26 mouse cellular contexts compared by ENCODE assay signal in genomic region chr7:29026811-29027210, GRCm38 (mm10). TPM values are rescaled to one million over a fixed set of nuclear protein-coding genes. Genes with fewer than 3 reads are reported as not detected.
DNase-seq lines count a peak whose midpoint lies in the region; ATAC-seq and TF ChIP-seq lines count a peak whose summit lies in the region.
"Had no signal": no experiment of that assay in that cellular context is flagged by ENCODE, and none has a peak within 500 bp of the region (broad histone marks: within the 10 kb centered on the region; RNA-seq: fewer than 3 reads in every experiment).

No protein-coding gene starts in this region.

- DNase-seq in kidney, postnatal 0 days (ENCODE audit: low spot score): no peak
- DNase-seq in kidney, postnatal 10 days: no peak
- peak; percentile 95 for DNase-seq in R1 (ENCODE audit: low read depth, low spot score)
- DNase-seq in retina, postnatal 7 days (ENCODE audit: low read depth, low spot score): peak; percentile 37
- DNase-seq in T-cell, adult 2 months (ENCODE audit: low spot score): no peak
- DNase-seq in hindbrain, embryonic 10.5 days (ENCODE audit: low spot score): no peak
- DNase-seq: adrenal gland, adult 8-10 months; B cell, adult 2 months; cerebellum, adult 8-10 months; cerebellum, postnatal 25 days; heart, postnatal 10 days; kidney, adult 9 months; kidney, postnatal 25 days; liver; thymus, postnatal 36 days had no signal

- H3K27me3 ChIP-seq in kidney, postnatal 0 days (ENCODE audit: insufficient read depth, low read length): no peaks in the 10 kb centered on the region
- H3K27me3 ChIP-seq in E14TG2a.4 (ENCODE audit: insufficient read depth, low read length): peaks cover 4% of the 10 kb centered on the region
- peaks cover 10% of the 10 kb centered on the region; the same call in 1 of the 2 replicates for H3K27me3 ChIP-seq in hindbrain, embryonic 10.5 days (ENCODE audit: insufficient read depth, poor library complexity, severe bottlenecking)
- H3K27me3 ChIP-seq: forebrain, embryonic 15.5 days; intestine, embryonic 15.5 days; liver, embryonic 15.5 days; lung, embryonic 15.5 days; midbrain, embryonic 15.5 days had no signal

- H3K4me3 ChIP-seq in kidney, postnatal 0 days (replicated peaks; ENCODE audit: low read depth, low read length): no peak overlapping the region
- 0 out of 2 replicates have a peak overlapping the region, but pooled peaks have one; percentile 26 for H3K4me3 ChIP-seq in E14TG2a.4 (replicated peaks; ENCODE audit: low read length)
- no peak overlapping the region for H3K4me3 ChIP-seq in hindbrain, embryonic 10.5 days
- H3K4me3 ChIP-seq: forebrain, embryonic 10.5 days; forebrain, embryonic 15.5 days; heart, embryonic 13.5 days; hindbrain, embryonic 15.5 days; intestine, embryonic 15.5 days; liver, embryonic 15.5 days; lung, embryonic 15.5 days; midbrain, embryonic 10.5 days; midbrain, embryonic 15.5 days had no signal

- H3K4me2 ChIP-seq in kidney, postnatal 0 days (ENCODE audit: low read length): no peak overlapping the region
- H3K4me2 ChIP-seq: forebrain, embryonic 15.5 days; heart, embryonic 13.5 days; hindbrain, embryonic 15.5 days; intestine, embryonic 15.5 days; liver, embryonic 15.5 days; lung, embryonic 15.5 days; midbrain, embryonic 15.5 days had no signal

- H3K4me1 ChIP-seq in kidney, postnatal 0 days (replicated peaks; ENCODE audit: insufficient read depth, low read length): no peaks in the 10 kb centered on the region
- peaks cover 60% of the 10 kb centered on the region for H3K4me1 ChIP-seq in E14TG2a.4 (replicated peaks; ENCODE audit: low read depth, low read length)
- H3K4me1 ChIP-seq in hindbrain, embryonic 10.5 days (replicated peaks): no peaks in the 10 kb centered on the region
- H3K4me1 ChIP-seq: forebrain, embryonic 15.5 days; heart, embryonic 13.5 days; hindbrain, embryonic 15.5 days; intestine, embryonic 15.5 days; lung, embryonic 15.5 days; midbrain, embryonic 10.5 days; midbrain, embryonic 15.5 days had no signal

- no peaks in the 10 kb centered on the region for H3K9me3 ChIP-seq in kidney, postnatal 0 days (replicated peaks; ENCODE audit: low read length)
- no peaks in the 10 kb centered on the region for H3K9me3 ChIP-seq in E14TG2a.4 (ENCODE audit: low read length)
- H3K9me3 ChIP-seq in hindbrain, embryonic 10.5 days: no peaks in the 10 kb centered on the region
- H3K9me3 ChIP-seq: forebrain, embryonic 10.5 days; forebrain, embryonic 15.5 days; G1E; heart, embryonic 13.5 days; hindbrain, embryonic 15.5 days; intestine, embryonic 15.5 days; liver, embryonic 15.5 days; lung, embryonic 15.5 days; midbrain, embryonic 15.5 days had no signal

- peak; percentile 7; the same call in 1 of the 2 replicates for TF ChIP-seq CTCF in kidney, postnatal 0 days (IDR thresholded peaks at IDR 0.05; ENCODE audit: low read depth)
- peak; percentile 55 for TF ChIP-seq CTCF in E14TG2a.4 (conservative IDR thresholded peaks at IDR 0.05; ENCODE audit: low read length)

- no peak for ATAC-seq in kidney, postnatal 0 days (replicated peaks; ENCODE audit: low FRiP score, low read depth)
- ATAC-seq: forebrain, embryonic 15.5 days; intestine, embryonic 15.5 days; midbrain, embryonic 15.5 days had no signal

- WGBS in kidney, postnatal 0 days: 85% methylated on average over 4 of the region's 4 CpGs
- 79% methylated on average over 4 of the region's 4 CpGs for WGBS in hindbrain, embryonic 10.5 days

- H3K36me3 ChIP-seq in kidney, postnatal 0 days (ENCODE audit: insufficient read depth, low read length): no peaks in the 10 kb centered on the region
- peaks cover 11% of the 10 kb centered on the region for H3K36me3 ChIP-seq in E14TG2a.4 (ENCODE audit: insufficient read depth, low read length)
- H3K36me3 ChIP-seq in hindbrain, embryonic 10.5 days: no peaks in the 10 kb centered on the region
- H3K36me3 ChIP-seq: forebrain, embryonic 10.5 days; forebrain, embryonic 15.5 days; G1E; heart, embryonic 13.5 days; hindbrain, embryonic 15.5 days; intestine, embryonic 15.5 days; liver, embryonic 15.5 days; lung, embryonic 15.5 days; midbrain, embryonic 10.5 days; midbrain, embryonic 15.5 days had no signal

- no peak overlapping the region for H3K27ac ChIP-seq in kidney, postnatal 0 days
- no peak overlapping the region for H3K27ac ChIP-seq in hindbrain, embryonic 10.5 days
- H3K27ac ChIP-seq: forebrain, embryonic 10.5 days; forebrain, embryonic 15.5 days; heart, embryonic 13.5 days; hindbrain, embryonic 15.5 days; intestine, embryonic 15.5 days; liver, embryonic 15.5 days; lung, embryonic 15.5 days; midbrain, embryonic 10.5 days; midbrain, embryonic 15.5 days had no signal

- no peak overlapping the region for H3K9ac ChIP-seq in kidney, postnatal 0 days (ENCODE audit: low read depth, low read length)
- H3K9ac ChIP-seq: forebrain, embryonic 15.5 days; heart, embryonic 13.5 days; hindbrain, embryonic 15.5 days; intestine, embryonic 15.5 days; liver, embryonic 15.5 days; lung, embryonic 15.5 days; midbrain, embryonic 15.5 days had no signal

RNA-seq across cellular contexts. Expression of gene Map4k1, which starts 45.0 kb away (rescaled TPM):
- 7.6 and 9.5 TPM in 2 replicates for polyA plus RNA-seq in kidney, postnatal 0 days (2015; fragmentation: Nextera tagmentation; extraction: Ambion mirVana)
- polyA plus RNA-seq in hindbrain, embryonic 10.5 days (2016; fragmentation: Nextera tagmentation; extraction: Ambion mirVana): 8.8 and 9.0 TPM in 2 replicates

RNA-seq across cellular contexts. Expression of gene Eif3k, which starts 45.1 kb away (rescaled TPM):
- 467 and 479 TPM in 2 replicates for polyA plus RNA-seq in kidney, postnatal 0 days (2015; fragmentation: Nextera tagmentation; extraction: Ambion mirVana)
- polyA plus RNA-seq in hindbrain, embryonic 10.5 days (2016; fragmentation: Nextera tagmentation; extraction: Ambion mirVana): 426 and 432 TPM in 2 replicates

Comparison
In these comparisons a context has a peak if more than half of its experiments do, and no peak if none do; other contexts are left out.
1. DNase-seq: peak in R1 (single experiment) and retina, postnatal 7 days (single experiment); none in kidney, postnatal 0 days (single experiment), kidney, postnatal 10 days (single experiment), T-cell, adult 2 months (single experiment) and hindbrain, embryonic 10.5 days (single experiment).